Mouse (Mus musculus): ENCODE measurements at regions not wholly inside any gene's neighbourhood (a gene's known extent, or its start where the extent isn't known, plus 50 kb on each side); places are given as distances from the start of the nearest gene placed in this dataset.

DNA sequence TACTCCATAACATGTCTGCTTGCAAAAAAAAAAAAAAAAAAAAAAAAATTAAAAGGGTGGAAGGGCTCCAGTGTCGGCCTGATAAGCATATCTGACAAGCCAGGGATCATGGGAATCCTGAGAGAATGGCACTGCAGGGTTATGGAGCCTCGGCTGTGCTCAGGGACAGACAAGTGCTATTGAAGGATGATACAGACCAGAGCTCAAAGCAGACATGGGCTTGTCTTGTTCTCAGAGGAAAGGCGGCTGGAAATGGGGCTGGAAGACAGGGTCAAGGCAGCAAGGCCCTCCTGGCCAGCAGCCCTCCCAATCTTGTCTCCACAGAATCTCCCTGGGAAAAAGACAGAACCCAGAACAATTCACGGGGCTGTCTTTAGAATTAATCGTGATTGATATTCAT is 449.0 kb downstream of the Insc start:
- no peak for TF ChIP-seq MAX (IDR thresholded peaks at IDR 0.05; ENCODE audit: low read length)
- no peak for TF ChIP-seq CTCF (conservative IDR thresholded peaks at IDR 0.05 in 1 of 2, IDR thresholded peaks at IDR 0.05 in 1 of 2; ENCODE audit: low read depth in 2 of 2, low read length in 2 of 2)
- TF ChIP-seq E2F4 (IDR thresholded peaks at IDR 0.05; ENCODE audit: insufficient replicate concordance, low read depth, low read length), result no peak

Data from CH12.LX (cell line).